Mouse (Mus musculus): ENCODE measurements at regions not wholly inside any gene's neighbourhood (a gene's known extent, or its start where the extent isn't known, plus 50 kb on each side); places are given as distances from the start of the nearest gene placed in this dataset.

GRCm38 (mm10) chr17:81797827-81798376 lies 59.7 kb upstream of the Slc8a1 start:
- H3K9me3 ChIP-seq (replicated peaks; ENCODE audit: low read length), result peaks cover 13% of the 10 kb centered on the region
- DNase-seq (ENCODE audit: extremely low read depth), result no peak
- H3K9ac ChIP-seq (ENCODE audit: insufficient read depth, low read depth), result no peak overlapping the region
- no peak overlapping the region for H3K4me3 ChIP-seq (replicated peaks in 1 of 3; ENCODE audit: low read depth in 2 of 3, low read length in 2 of 3, poor library complexity in 1 of 3)
- dilution Hi-C loops (cut with MboI; ENCODE audit: extremely low pct_ligation_motif_present, extremely low pct_unique_long_range_greater_than_20kb, low sequenced_read_pairs) (no loop called here), in situ Hi-C loops (cut with MboI; ENCODE audit: low pct_ligation_motif_present, low pct_unique_long_range_greater_than_20kb, low sequenced_read_pairs) (no loop called here)
- H3K27me3 ChIP-seq (replicated peaks), result no peaks in the 10 kb centered on the region
- no peaks in the 10 kb centered on the region for H3K4me1 ChIP-seq (ENCODE audit: control insufficient read depth in 1 of 2, insufficient read depth in 2 of 2)
- H3K36me3 ChIP-seq (replicated peaks in 1 of 2; ENCODE audit: control insufficient read depth in 1 of 2, insufficient read depth in 1 of 2, low read length in 1 of 2), result no peaks in the 10 kb centered on the region
- H3K27ac ChIP-seq (ENCODE audit: insufficient read depth, low read depth), result no peak overlapping the region
- no peak overlapping the region for H3K4me2 ChIP-seq (ENCODE audit: insufficient read depth, low read depth, poor library complexity, severe bottlenecking)
- no peak for TF ChIP-seq RCOR1 (conservative IDR thresholded peaks at IDR 0.05; ENCODE audit: low read depth, low read length)
- no peak for TF ChIP-seq POLR2AphosphoS2 (IDR thresholded peaks at IDR 0.05; ENCODE audit: low read depth, low read length)
- no peak for TF ChIP-seq ZMIZ1 (IDR thresholded peaks at IDR 0.05; ENCODE audit: low read depth, low read length)
- TF ChIP-seq HCFC1 (IDR thresholded peaks at IDR 0.05; ENCODE audit: low read depth, low read length), result no peak
- TF ChIP-seq CHD2 (IDR thresholded peaks at IDR 0.05; ENCODE audit: low read length), result no peak
- TF ChIP-seq E2F4 (IDR thresholded peaks at IDR 0.05; ENCODE audit: insufficient replicate concordance, low read depth, low read length), result no peak
- TF ChIP-seq JUND (conservative IDR thresholded peaks at IDR 0.05; ENCODE audit: low read depth, low read length), result no peak
- no peak for TF ChIP-seq POLR2A (IDR thresholded peaks at IDR 0.05; ENCODE audit: low read depth, low read length)
- H3K79me2 ChIP-seq (replicated peaks; ENCODE audit: control insufficient read depth, extremely low read depth, insufficient read depth, poor library complexity, severe bottlenecking), result no peaks in the 10 kb centered on the region

GRCm38 (mm10) chr17:81788781-81789180 lies 50.6 kb upstream of the Slc8a1 start:
- no peak for TF ChIP-seq JUND (conservative IDR thresholded peaks at IDR 0.05; ENCODE audit: low read depth, low read length)
- TF ChIP-seq SMC3 (IDR thresholded peaks at IDR 0.05; ENCODE audit: low read depth, low read length), result no peak
- no peak for TF ChIP-seq IRF4 (IDR thresholded peaks at IDR 0.05; ENCODE audit: low read depth, low read length)
- no peak for TF ChIP-seq RCOR1 (conservative IDR thresholded peaks at IDR 0.05; ENCODE audit: low read depth, low read length)
- TF ChIP-seq RAD21 (IDR thresholded peaks at IDR 0.05; ENCODE audit: low read depth, low read length), result no peak
- TF ChIP-seq CHD2 (IDR thresholded peaks at IDR 0.05; ENCODE audit: low read length), result no peak
- no peak for TF ChIP-seq BHLHE40 (IDR thresholded peaks at IDR 0.05; ENCODE audit: low read depth, low read length)
- no peak for TF ChIP-seq ZMIZ1 (IDR thresholded peaks at IDR 0.05; ENCODE audit: low read depth, low read length)
- no peak for TF ChIP-seq UBTF (IDR thresholded peaks at IDR 0.05; ENCODE audit: low read depth, low read length)
- no peak for TF ChIP-seq TCF12 (IDR thresholded peaks at IDR 0.05; ENCODE audit: low read depth, low read length)
- no peak for TF ChIP-seq GABPA (IDR thresholded peaks at IDR 0.05; ENCODE audit: insufficient replicate concordance, low read depth, low read length)
- no peak for TF ChIP-seq HCFC1 (IDR thresholded peaks at IDR 0.05; ENCODE audit: low read depth, low read length)
- TF ChIP-seq MXI1 (IDR thresholded peaks at IDR 0.05; ENCODE audit: low read depth, low read length), result no peak
- no peak for TF ChIP-seq CTCF (conservative IDR thresholded peaks at IDR 0.05 in 1 of 2, IDR thresholded peaks at IDR 0.05 in 1 of 2; ENCODE audit: low read depth in 2 of 2, low read length in 2 of 2)
- TF ChIP-seq KAT2A (IDR thresholded peaks at IDR 0.05; ENCODE audit: insufficient replicate concordance, low read length), result no peak
- TF ChIP-seq MAZ (IDR thresholded peaks at IDR 0.05; ENCODE audit: low read depth, low read length), result no peak
- TF ChIP-seq MYC (IDR thresholded peaks at IDR 0.05; ENCODE audit: low read depth, low read length), result no peak
- TF ChIP-seq E2F4 (IDR thresholded peaks at IDR 0.05; ENCODE audit: insufficient replicate concordance, low read depth, low read length), result no peak
- TF ChIP-seq POLR2AphosphoS2 (IDR thresholded peaks at IDR 0.05; ENCODE audit: low read depth, low read length), result no peak
- no peak for DNase-seq (ENCODE audit: extremely low read depth)
- no peak overlapping the region for H3K27ac ChIP-seq (ENCODE audit: insufficient read depth, low read depth)
- H3K36me3 ChIP-seq (replicated peaks in 1 of 2; ENCODE audit: control insufficient read depth in 1 of 2, insufficient read depth in 1 of 2, low read length in 1 of 2), result no peaks in the 10 kb centered on the region
- no peaks in the 10 kb centered on the region for H3K27me3 ChIP-seq (replicated peaks)
- H3K9ac ChIP-seq (ENCODE audit: insufficient read depth, low read depth), result no peak overlapping the region
- dilution Hi-C loops (cut with MboI; ENCODE audit: extremely low pct_ligation_motif_present, extremely low pct_unique_long_range_greater_than_20kb, low sequenced_read_pairs) (no loop called here), in situ Hi-C loops (cut with MboI; ENCODE audit: low pct_ligation_motif_present, low pct_unique_long_range_greater_than_20kb, low sequenced_read_pairs) (no loop called here)
- H3K4me1 ChIP-seq (ENCODE audit: control insufficient read depth in 1 of 2, insufficient read depth in 2 of 2), result no peaks in the 10 kb centered on the region
- H3K4me3 ChIP-seq (replicated peaks in 1 of 3; ENCODE audit: low read depth in 2 of 3, low read length in 2 of 3, poor library complexity in 1 of 3), result no peak overlapping the region
- H3K9me3 ChIP-seq (replicated peaks; ENCODE audit: low read length), result peaks cover 32% of the 10 kb centered on the region
- H3K4me2 ChIP-seq (ENCODE audit: insufficient read depth, low read depth, poor library complexity, severe bottlenecking), result no peak overlapping the region
- H3K79me2 ChIP-seq (replicated peaks; ENCODE audit: control insufficient read depth, extremely low read depth, insufficient read depth, poor library complexity, severe bottlenecking), result no peaks in the 10 kb centered on the region
